Mouse (Mus musculus): Measurements from ENCODE around the gene Fermt2. TPM values are rescaled to one million over a fixed set of nuclear protein-coding genes. Genes with fewer than 3 reads are reported as not detected.
A peak's percentile ranks its signal among the peaks of the same experiment; 100 is the strongest.

Fermt2 gene
- polyA plus RNA-seq, 1 experiment from 2014 or later: 181 TPM

DNA sequence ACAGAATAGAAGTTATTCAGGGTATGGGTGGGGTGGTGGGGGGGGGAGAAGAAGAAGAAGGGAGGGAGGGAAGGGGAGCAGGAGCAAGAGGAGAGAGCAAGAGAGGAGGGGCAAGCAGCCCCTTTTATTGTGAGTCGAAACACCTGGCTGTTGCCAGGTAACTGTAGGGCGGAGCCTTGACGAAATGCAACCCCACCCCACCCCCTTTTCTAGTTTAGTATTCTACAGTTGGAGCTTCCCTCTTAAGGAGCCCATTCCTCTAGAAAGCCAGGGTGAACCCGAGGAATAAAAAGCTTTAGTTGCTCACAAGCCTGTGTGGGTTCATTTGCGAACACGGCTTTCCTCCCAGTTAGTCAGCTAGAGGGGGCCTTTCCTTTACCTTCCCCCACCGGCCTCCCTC, 85.0 kb downstream of the Fermt2 start:
- Histone ChIP-seq H3K4me3 (replicated peaks) (no peak overlapping the region), H3K9me3 (replicated peaks) (no peaks in the 10 kb centered on the region), H3K4me2 (no peak overlapping the region), H3K9ac (no peak overlapping the region), H3K4me1 (peaks cover 46% of the 10 kb centered on the region), H3K27ac (peak overlapping the region; percentile 71), H3K27me3 (no peaks in the 10 kb centered on the region), H3K36me3 (no peaks in the 10 kb centered on the region)
- WGBS: 39% methylated on average over 7 of the region's 7 CpGs
- peak; percentile 47; the same call in 1 of the 2 replicates for ATAC-seq (replicated peaks; ENCODE audit: low FRiP score)

DNA sequence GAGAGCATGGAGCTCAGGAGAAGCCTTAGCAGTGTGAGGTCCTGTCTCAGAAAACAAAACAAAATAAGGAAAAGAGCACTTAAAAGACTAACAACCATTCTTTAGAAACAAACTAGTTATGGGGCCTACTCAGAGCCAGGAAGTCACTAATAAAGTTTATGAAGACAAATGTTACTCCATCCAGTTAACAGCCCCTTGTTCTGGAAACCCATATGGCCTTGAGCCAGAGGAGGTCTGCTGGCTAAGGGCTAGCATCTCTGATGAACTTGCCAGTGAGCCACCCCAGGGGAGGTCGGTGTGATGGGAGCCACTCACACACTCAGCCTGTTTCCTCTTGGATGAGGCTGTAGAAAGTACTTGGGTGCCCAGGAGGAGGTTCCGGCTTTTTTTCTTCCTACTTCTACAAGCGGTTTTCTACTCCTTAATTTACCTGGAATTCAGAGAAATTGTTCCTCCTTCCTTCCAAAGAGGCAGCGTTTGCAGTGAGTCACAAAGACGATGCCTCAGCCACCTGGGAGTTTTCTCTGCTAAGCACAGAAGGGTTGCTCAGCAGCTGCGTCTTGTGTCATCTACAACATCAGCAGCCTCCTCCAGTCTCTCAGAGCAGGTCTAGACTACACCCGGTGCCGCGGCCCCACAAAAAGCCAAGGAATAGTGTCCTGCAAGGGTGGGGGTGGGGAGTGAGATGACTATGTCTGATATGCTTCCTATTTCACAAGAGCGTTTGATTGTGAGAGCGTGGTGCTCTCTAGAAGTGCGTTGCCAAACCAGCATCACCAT, 86.9 kb downstream of the Fermt2 start:
- H3K9ac ChIP-seq: no peak overlapping the region
- no peak for ATAC-seq (replicated peaks; ENCODE audit: low FRiP score)
- peak overlapping the region; percentile 54 for H3K27ac ChIP-seq
- no peak overlapping the region for H3K4me3 ChIP-seq (replicated peaks)
- no peaks in the 10 kb centered on the region for H3K36me3 ChIP-seq
- H3K4me1 ChIP-seq: peaks cover 49% of the 10 kb centered on the region
- H3K27me3 ChIP-seq: no peaks in the 10 kb centered on the region
- H3K9me3 ChIP-seq (replicated peaks): no peaks in the 10 kb centered on the region
- WGBS: 45% methylated on average over 12 of the region's 12 CpGs
- H3K4me2 ChIP-seq: 0 out of 2 replicates have a peak overlapping the region, but pooled peaks have one; percentile 12

GRCm38 (mm10) chr14:45441291-45441690, 88.6 kb downstream of the Fermt2 start:
- ATAC-seq (replicated peaks; ENCODE audit: low FRiP score): no peak
- H3K27ac ChIP-seq: no peak overlapping the region
- H3K36me3 ChIP-seq: no peaks in the 10 kb centered on the region
- no peak overlapping the region for H3K4me3 ChIP-seq (replicated peaks)
- peaks cover 43% of the 10 kb centered on the region for H3K4me1 ChIP-seq
- no peaks in the 10 kb centered on the region for H3K27me3 ChIP-seq
- H3K9me3 ChIP-seq (replicated peaks): no peaks in the 10 kb centered on the region
- no peak overlapping the region for H3K4me2 ChIP-seq
- 72% methylated on average over 6 of the region's 6 CpGs for WGBS
- no peak overlapping the region for H3K9ac ChIP-seq

DNA sequence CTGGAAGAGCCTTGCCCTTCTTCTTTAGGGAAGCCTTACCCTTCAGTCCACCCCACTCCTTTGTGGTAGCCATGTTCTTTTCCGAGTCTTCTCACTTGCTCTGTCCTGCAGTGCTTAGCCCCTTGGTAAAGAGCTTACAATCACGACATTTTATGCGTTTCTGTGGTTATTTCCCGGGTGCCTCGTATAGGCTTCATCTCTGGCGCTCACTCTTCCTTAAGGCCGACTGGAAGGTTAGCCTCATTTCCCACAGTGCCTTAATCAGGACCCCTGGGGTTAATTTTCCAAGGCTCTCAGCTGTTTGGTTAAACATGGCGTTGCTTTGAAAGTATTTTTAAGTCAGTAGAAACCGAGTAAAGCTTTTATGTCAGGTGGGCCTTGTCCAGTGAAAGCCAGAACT, 90.5 kb downstream of the Fermt2 start:
- Histone ChIP-seq H3K9me3 (replicated peaks) (no peaks in the 10 kb centered on the region), H3K9ac (no peak overlapping the region), H3K36me3 (no peaks in the 10 kb centered on the region), H3K27me3 (no peaks in the 10 kb centered on the region), H3K4me3 (replicated peaks) (no peak overlapping the region), H3K4me2 (no peak overlapping the region), H3K27ac (peak overlapping the region; percentile 4; the same call in 1 of the 2 replicates), H3K4me1 (peaks cover 24% of the 10 kb centered on the region)
- ATAC-seq (replicated peaks; ENCODE audit: low FRiP score): no peak
- WGBS: 79% methylated on average over 9 of the region's 9 CpGs

- ATAC-seq (replicated peaks; ENCODE audit: low FRiP score): no peak
- H3K4me2 ChIP-seq: no peak overlapping the region
- H3K4me3 ChIP-seq (replicated peaks): no peak overlapping the region
- H3K9me3 ChIP-seq (replicated peaks): no peaks in the 10 kb centered on the region
- no peaks in the 10 kb centered on the region for H3K27me3 ChIP-seq
- peak overlapping the region; percentile 4; the same call in 1 of the 2 replicates for H3K27ac ChIP-seq
- H3K36me3 ChIP-seq: no peaks in the 10 kb centered on the region
- H3K4me1 ChIP-seq: peaks cover 23% of the 10 kb centered on the region
- 61% methylated on average over 2 of the region's 2 CpGs for WGBS
- H3K9ac ChIP-seq: no peak overlapping the region
Observed at GRCm38 (mm10) chr14:45438931-45439275, 91.0 kb downstream of the Fermt2 start.

- ATAC-seq (replicated peaks; ENCODE audit: low FRiP score): no peak
- Histone ChIP-seq H3K4me1 (peaks cover 23% of the 10 kb centered on the region), H3K9ac (no peak overlapping the region), H3K4me3 (replicated peaks) (no peak overlapping the region), H3K36me3 (no peaks in the 10 kb centered on the region), H3K27me3 (no peaks in the 10 kb centered on the region), H3K4me2 (no peak overlapping the region), H3K9me3 (replicated peaks) (no peaks in the 10 kb centered on the region), H3K27ac (peak overlapping the region; percentile 43)
- WGBS: 55% methylated on average over 19 of the region's 19 CpGs
Observed at GRCm38 (mm10) chr14:45438250-45438930, 91.5 kb downstream of the Fermt2 start.

DNA sequence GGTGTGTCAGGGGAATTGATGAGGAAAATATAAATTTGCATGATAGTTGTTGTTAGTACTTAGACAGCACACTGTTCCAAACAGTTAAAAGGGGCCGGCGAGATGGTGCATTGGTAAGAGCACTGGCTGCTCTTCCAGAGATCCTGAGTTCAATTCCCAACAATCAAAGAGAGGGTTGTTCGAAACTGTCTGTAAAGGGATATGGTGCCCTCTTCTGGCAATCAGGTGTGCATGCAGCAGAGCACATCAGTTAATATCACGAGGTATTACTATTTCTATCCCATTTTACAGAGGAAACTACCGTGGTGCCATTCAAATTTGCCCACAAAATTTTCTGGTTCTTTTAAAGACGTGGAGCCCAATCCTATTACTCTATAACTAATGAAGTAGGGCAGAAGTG, 95.7 kb downstream of the Fermt2 start:
- Histone ChIP-seq H3K27me3 (no peaks in the 10 kb centered on the region), H3K4me1 (0 out of 2 replicates have a peak, but pooled peaks cover 7% of the 10 kb centered on the region), H3K9ac (no peak overlapping the region), H3K36me3 (no peaks in the 10 kb centered on the region), H3K4me2 (no peak overlapping the region), H3K9me3 (replicated peaks) (peaks cover 5% of the 10 kb centered on the region; the same call in 1 of the 2 replicates), H3K4me3 (replicated peaks) (no peak overlapping the region), H3K27ac (no peak overlapping the region)
- ATAC-seq (replicated peaks; ENCODE audit: low FRiP score): no peak
- 80% methylated on average over 6 of the region's 6 CpGs for WGBS

DNA sequence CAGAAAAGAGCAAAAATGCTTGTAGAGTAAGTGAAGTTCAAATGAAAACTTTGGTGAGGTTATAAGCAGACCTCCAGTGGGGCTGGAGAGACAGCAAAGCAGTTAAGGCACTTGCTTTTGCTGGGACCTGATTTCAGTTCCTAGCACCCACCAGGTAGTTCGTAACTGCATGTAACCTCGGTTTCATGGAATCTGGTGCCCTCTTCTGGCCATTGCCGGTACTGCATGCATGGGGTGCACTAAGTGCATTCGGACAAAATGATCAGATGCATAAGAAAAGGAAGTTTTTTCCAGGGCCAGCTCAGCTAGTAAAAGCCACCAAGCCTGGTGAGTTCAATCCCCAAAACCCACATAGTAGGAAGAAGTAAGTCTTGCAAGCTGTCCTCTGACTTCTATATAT, 97.9 kb downstream of the Fermt2 start:
- no peak overlapping the region for H3K4me3 ChIP-seq (replicated peaks)
- no peak overlapping the region for H3K9ac ChIP-seq
- H3K4me2 ChIP-seq: no peak overlapping the region
- no peaks in the 10 kb centered on the region for H3K27me3 ChIP-seq
- no peak for ATAC-seq (replicated peaks; ENCODE audit: low FRiP score)
- no peaks in the 10 kb centered on the region for H3K36me3 ChIP-seq
- no peak overlapping the region for H3K27ac ChIP-seq
- WGBS: 80% methylated on average over 4 of the region's 4 CpGs
- peaks cover 7% of the 10 kb centered on the region; the same call in 1 of the 2 replicates for H3K9me3 ChIP-seq (replicated peaks)
- 0 out of 2 replicates have a peak, but pooled peaks cover 3% of the 10 kb centered on the region for H3K4me1 ChIP-seq

DNA sequence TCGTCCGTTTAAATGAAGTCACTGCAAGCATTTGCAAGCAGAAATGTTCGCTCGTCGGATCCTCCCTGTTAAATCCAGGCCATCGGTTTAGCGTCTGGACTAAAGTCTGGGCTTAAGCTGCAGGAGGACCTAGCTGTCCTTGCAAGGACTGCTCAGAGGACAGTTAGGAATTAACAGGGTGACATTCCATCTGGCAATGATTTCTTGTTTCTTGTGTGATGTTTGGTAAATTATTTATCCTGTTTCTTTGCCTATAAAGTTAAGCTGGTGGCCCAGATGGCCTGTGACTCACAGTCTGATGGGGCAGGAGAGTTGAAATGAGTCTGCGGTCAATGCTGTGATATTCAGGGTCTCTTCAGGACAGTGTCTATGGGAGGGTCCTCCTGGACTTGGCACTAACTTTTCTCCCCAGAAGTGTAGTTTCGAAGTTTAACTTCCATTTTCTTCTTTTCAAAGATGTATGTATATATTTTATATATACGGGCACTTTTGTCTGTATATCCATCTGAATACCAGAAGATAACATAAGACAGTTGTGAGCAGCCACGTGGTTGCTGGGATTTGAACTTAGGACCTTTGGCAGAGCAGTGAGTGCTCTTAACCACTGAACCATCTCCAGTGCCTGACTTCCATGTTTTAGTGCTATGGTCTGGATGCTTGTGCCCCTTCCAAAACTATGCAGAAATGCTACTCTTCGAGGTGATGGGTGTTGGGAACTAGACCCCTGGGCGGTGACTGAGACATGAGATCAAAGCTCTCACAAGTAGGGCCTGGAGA, 99.7 kb downstream of the Fermt2 start:
- 81% methylated on average over 13 of the region's 13 CpGs for WGBS
- Histone ChIP-seq H3K4me1 (no peaks in the 10 kb centered on the region), H3K27me3 (no peaks in the 10 kb centered on the region), H3K9ac (no peak overlapping the region), H3K27ac (peak overlapping the region; percentile 78), H3K4me2 (no peak overlapping the region), H3K36me3 (no peaks in the 10 kb centered on the region), H3K4me3 (replicated peaks) (no peak overlapping the region), H3K9me3 (replicated peaks) (peaks cover 12% of the 10 kb centered on the region)
- peak; percentile 92 for ATAC-seq (replicated peaks; ENCODE audit: low FRiP score)

GRCm38 (mm10) chr14:45423220-45423619, 106.7 kb downstream of the Fermt2 start:
- Histone ChIP-seq H3K4me2 (no peak overlapping the region), H3K27ac (no peak overlapping the region), H3K4me1 (no peaks in the 10 kb centered on the region), H3K9ac (no peak overlapping the region), H3K9me3 (replicated peaks) (peaks cover 7% of the 10 kb centered on the region), H3K36me3 (no peaks in the 10 kb centered on the region), H3K27me3 (no peaks in the 10 kb centered on the region), H3K4me3 (replicated peaks) (no peak overlapping the region)
- ATAC-seq (replicated peaks; ENCODE audit: low FRiP score): no peak
- 6% methylated on average over 5 of the region's 5 CpGs for WGBS

- H3K9me3 ChIP-seq (replicated peaks): peaks cover 7% of the 10 kb centered on the region
- H3K27me3 ChIP-seq: no peaks in the 10 kb centered on the region
- no peaks in the 10 kb centered on the region for H3K36me3 ChIP-seq
- no peak for ATAC-seq (replicated peaks; ENCODE audit: low FRiP score)
- WGBS: 73% methylated on average over 4 of the region's 4 CpGs
- no peak overlapping the region for H3K27ac ChIP-seq
- H3K9ac ChIP-seq: no peak overlapping the region
- no peak overlapping the region for H3K4me2 ChIP-seq
- H3K4me3 ChIP-seq (replicated peaks): no peak overlapping the region
- H3K4me1 ChIP-seq: no peaks in the 10 kb centered on the region
Observed at GRCm38 (mm10) chr14:45422371-45422770, 107.5 kb downstream of the Fermt2 start.

GRCm38 (mm10) chr14:45419323-45419722, 110.6 kb downstream of the Fermt2 start:
- no peak overlapping the region for H3K9ac ChIP-seq
- H3K9me3 ChIP-seq (replicated peaks): no peaks in the 10 kb centered on the region
- no peaks in the 10 kb centered on the region for H3K36me3 ChIP-seq
- H3K4me2 ChIP-seq: no peak overlapping the region
- H3K27me3 ChIP-seq: no peaks in the 10 kb centered on the region
- ATAC-seq (replicated peaks; ENCODE audit: low FRiP score): no peak
- H3K4me1 ChIP-seq: no peaks in the 10 kb centered on the region
- H3K4me3 ChIP-seq (replicated peaks): no peak overlapping the region
- WGBS: 77% methylated on average over 4 of the region's 4 CpGs
- H3K27ac ChIP-seq: no peak overlapping the region
